Mouse (Mus musculus) embryonic facial prominence, embryonic 12.5 days (tissue): ENCODE data around the gene Fbrsl1. TPM values are rescaled to one million over a fixed set of nuclear protein-coding genes. Genes with fewer than 3 reads are reported as not detected.
A peak's percentile ranks its signal among the peaks of the same experiment; 100 is the strongest.

Experiments used
- ATAC-seq: fragments of 200-750 bp; cut with Nextera tagmentation; 2 replicates; pipeline ENCODE4 v1.8.0; 2017; ENCODE audit not compliant: insufficient number of reproducible peaks, insufficient read depth, low FRiP score, low TSS enrichment
- H3K27ac ChIP-seq: fragments of 300-500 bp; sonication (generic); 2 replicates; pipeline ENCODE4 v1.5.1; 2016; ENCODE audit warnings: mild to moderate bottlenecking
- H3K27me3 ChIP-seq: fragments of 300-500 bp; sonication (generic); 2 replicates; pipeline ENCODE4 v1.6.1; 2016; ENCODE audit warnings: mild to moderate bottlenecking, moderate library complexity
- H3K36me3 ChIP-seq: fragments of 300-500 bp; sonication (generic); 2 replicates; pipeline ENCODE4 v1.6.1; 2016; ENCODE audit warnings: mild to moderate bottlenecking
- H3K4me1 ChIP-seq: fragments of 300-500 bp; sonication (generic); 2 replicates; pipeline ENCODE4 v1.6.1; 2016
- H3K4me2 ChIP-seq: fragments of 300-500 bp; sonication (generic); replicated peaks from 2 replicates; pipeline ENCODE4 v1.6.1; 2016; ENCODE audit warnings: mild to moderate bottlenecking, moderate library complexity
- H3K4me3 ChIP-seq: fragments of 300-500 bp; sonication (generic); 2 replicates; pipeline ENCODE4 v1.5.1; 2016; ENCODE audit warnings: mild to moderate bottlenecking
- H3K9ac ChIP-seq: fragments of 300-500 bp; sonication (generic); 2 replicates; pipeline ENCODE4 v1.6.1; 2016; ENCODE audit warnings: mild to moderate bottlenecking, moderate library complexity
- H3K9me3 ChIP-seq: fragments of 300-500 bp; sonication (generic); 2 replicates; pipeline ENCODE4 v1.6.1; 2016; ENCODE audit warnings: mild to moderate bottlenecking, moderate library complexity
- WGBS: fragments of 180-500 bp; shearing (Covaris S2); methylation state at CpG from one replicate; pipeline ENCODE4 v1.1.7; 2016; 5-methylcytosine and 5-hydroxymethylcytosine counted together
- polyA plus RNA-seq: library from polyadenylated mRNA; unstranded; fragments of >200 nt; fragmentation: Nextera tagmentation; extraction: Ambion mirVana; gene quantifications from 2 replicates; pipeline ENCODE4 v1.2.1, GENCODE M21; 2016

Fbrsl1 gene
- polyA plus RNA-seq, 1 experiment from 2014 or later = 25.4 TPM

- H3K4me2 ChIP-seq = no peak overlapping the region
- no peak overlapping the region for H3K4me3 ChIP-seq
- no peak for ATAC-seq
- 83% methylated on average over 6 of the region's 6 CpGs for WGBS
- peaks cover 16% of the 10 kb centered on the region for H3K36me3 ChIP-seq
- no peaks in the 10 kb centered on the region for H3K27me3 ChIP-seq
- peaks cover 25% of the 10 kb centered on the region for H3K4me1 ChIP-seq
- 0 out of 2 replicates have a peak overlapping the region, but pooled peaks have one; percentile 11 for H3K9ac ChIP-seq
- no peaks in the 10 kb centered on the region for H3K9me3 ChIP-seq
- H3K27ac ChIP-seq = no peak overlapping the region
Measured at GRCm38 (mm10) chr5:110384491-110384890, 63.8 kb downstream of the Fbrsl1 start.

GRCm38 (mm10) chr5:110379823-110380222 lies 68.5 kb downstream of the Fbrsl1 start:
- Histone ChIP-seq H3K27ac (no peak overlapping the region), H3K4me3 (no peak overlapping the region), H3K9ac (no peak overlapping the region), H3K36me3 (peaks cover 62% of the 10 kb centered on the region), H3K9me3 (no peaks in the 10 kb centered on the region), H3K4me1 (peaks cover 5% of the 10 kb centered on the region), H3K27me3 (no peaks in the 10 kb centered on the region), H3K4me2 (no peak overlapping the region)
- no peak for ATAC-seq
- 88% methylated on average over 4 of the region's 4 CpGs for WGBS

- Histone ChIP-seq H3K36me3 (peaks cover 69% of the 10 kb centered on the region), H3K4me3 (no peak overlapping the region), H3K9ac (no peak overlapping the region), H3K9me3 (no peaks in the 10 kb centered on the region), H3K27me3 (no peaks in the 10 kb centered on the region), H3K4me2 (no peak overlapping the region), H3K4me1 (no peaks in the 10 kb centered on the region), H3K27ac (no peak overlapping the region)
- WGBS = 87% methylated on average over 15 of the region's 15 CpGs
- ATAC-seq = no peak
Measured at GRCm38 (mm10) chr5:110379086-110379485, 69.2 kb downstream of the Fbrsl1 start.

GRCm38 (mm10) chr5:110378181-110378583 lies 70.1 kb downstream of the Fbrsl1 start:
- H3K4me1 ChIP-seq = no peaks in the 10 kb centered on the region
- no peak overlapping the region for H3K27ac ChIP-seq
- H3K4me2 ChIP-seq = no peak overlapping the region
- no peak overlapping the region for H3K9ac ChIP-seq
- WGBS = 31% methylated on average over 20 of the region's 20 CpGs
- H3K36me3 ChIP-seq = peaks cover 78% of the 10 kb centered on the region
- no peak overlapping the region for H3K4me3 ChIP-seq
- no peaks in the 10 kb centered on the region for H3K27me3 ChIP-seq
- H3K9me3 ChIP-seq = no peaks in the 10 kb centered on the region
- no peak for ATAC-seq

- Histone ChIP-seq H3K9me3 (no peaks in the 10 kb centered on the region), H3K27ac (no peak overlapping the region), H3K36me3 (peaks cover 78% of the 10 kb centered on the region), H3K4me3 (no peak overlapping the region), H3K9ac (no peak overlapping the region), H3K4me2 (no peak overlapping the region), H3K27me3 (no peaks in the 10 kb centered on the region), H3K4me1 (no peaks in the 10 kb centered on the region)
- 58% methylated on average over 8 of the region's 8 CpGs for whole genome bisulfite sequencing
- no peak for ATAC-seq
Measured at GRCm38 (mm10) chr5:110376802-110377433, 71.4 kb downstream of the Fbrsl1 start.

GRCm38 (mm10) chr5:110363822-110364545 lies 84.3 kb downstream of the Fbrsl1 start:
- H3K4me1 ChIP-seq = peaks cover 8% of the 10 kb centered on the region
- H3K4me3 ChIP-seq = peak overlapping the region; percentile 39
- peak overlapping the region; percentile 44; the same call in 1 of the 2 replicates for H3K9ac ChIP-seq
- peaks cover 3% of the 10 kb centered on the region; the same call in 1 of the 2 replicates for H3K27me3 ChIP-seq
- 34% methylated on average over 11 of the region's 11 CpGs for WGBS
- peak overlapping the region; percentile 76 for H3K4me2 ChIP-seq
- H3K27ac ChIP-seq = 0 out of 2 replicates have a peak overlapping the region, but pooled peaks have one; percentile 23
- peaks cover 40% of the 10 kb centered on the region for H3K36me3 ChIP-seq
- ATAC-seq = peak; percentile 12; the same call in 1 of the 2 replicates
- no peaks in the 10 kb centered on the region for H3K9me3 ChIP-seq

- H3K9me3 ChIP-seq = no peaks in the 10 kb centered on the region
- 0 out of 2 replicates have a peak overlapping the region, but pooled peaks have one; percentile 23 for H3K27ac ChIP-seq
- H3K4me2 ChIP-seq = peak overlapping the region; percentile 76
- peaks cover 3% of the 10 kb centered on the region; the same call in 1 of the 2 replicates for H3K27me3 ChIP-seq
- peaks cover 35% of the 10 kb centered on the region for H3K36me3 ChIP-seq
- H3K4me1 ChIP-seq = peaks cover 8% of the 10 kb centered on the region
- H3K4me3 ChIP-seq = peak overlapping the region; percentile 39
- ATAC-seq = peak; percentile 54
- 2% methylated on average over 71 of the region's 72 CpGs for WGBS
- peak overlapping the region; percentile 44; the same call in 1 of the 2 replicates for H3K9ac ChIP-seq
Measured at GRCm38 (mm10) chr5:110363179-110363821, 85.0 kb downstream of the Fbrsl1 start.

- 1% methylated on average over 27 of the region's 28 CpGs for WGBS
- H3K27ac ChIP-seq = no peak overlapping the region
- H3K36me3 ChIP-seq = peaks cover 31% of the 10 kb centered on the region
- H3K27me3 ChIP-seq = peaks cover 3% of the 10 kb centered on the region; the same call in 1 of the 2 replicates
- H3K4me2 ChIP-seq = peak overlapping the region; percentile 76
- H3K4me3 ChIP-seq = peak overlapping the region; percentile 39
- peaks cover 10% of the 10 kb centered on the region for H3K4me1 ChIP-seq
- H3K9ac ChIP-seq = peak overlapping the region; percentile 44; the same call in 1 of the 2 replicates
- 0 out of 2 replicates have a peak, but pooled peaks have one; percentile 16 for ATAC-seq
- H3K9me3 ChIP-seq = no peaks in the 10 kb centered on the region
Measured at GRCm38 (mm10) chr5:110362813-110363178, 85.5 kb downstream of the Fbrsl1 start.

GRCm38 (mm10) chr5:110361465-110361864 lies 86.8 kb downstream of the Fbrsl1 start:
- Histone ChIP-seq H3K4me1 (peaks cover 11% of the 10 kb centered on the region), H3K27ac (no peak overlapping the region)
- WGBS = 87% methylated on average over 6 of the region's 6 CpGs

GRCm38 (mm10) chr5:110357531-110358179 lies 90.6 kb downstream of the Fbrsl1 start:
- 0 out of 2 replicates have a peak, but pooled peaks have one; percentile 24 for ATAC-seq
- WGBS = 35% methylated on average over 9 of the region's 9 CpGs

More at GRCm38 (mm10) chr5:110361465-110361864, 86.8 kb downstream of the Fbrsl1 start:
- no peaks in the 10 kb centered on the region for H3K9me3 ChIP-seq
- H3K4me2 ChIP-seq = no peak overlapping the region
- ATAC-seq = no peak
- H3K36me3 ChIP-seq = peaks cover 21% of the 10 kb centered on the region
- no peak overlapping the region for H3K9ac ChIP-seq
- H3K27me3 ChIP-seq = peaks cover 3% of the 10 kb centered on the region; the same call in 1 of the 2 replicates
- H3K4me3 ChIP-seq = no peak overlapping the region

GRCm38 (mm10) chr5:110354716-110355115 lies 93.6 kb downstream of the Fbrsl1 start:
- WGBS = 15% methylated on average over 7 of the region's 7 CpGs
- Histone ChIP-seq H3K4me2 (no peak overlapping the region), H3K27ac (no peak overlapping the region), H3K9me3 (no peaks in the 10 kb centered on the region), H3K4me1 (0 out of 2 replicates have a peak, but pooled peaks cover 3% of the 10 kb centered on the region), H3K27me3 (peaks cover 18% of the 10 kb centered on the region), H3K36me3 (no peaks in the 10 kb centered on the region), H3K9ac (no peak overlapping the region), H3K4me3 (no peak overlapping the region)
- ATAC-seq = no peak

More at GRCm38 (mm10) chr5:110357531-110358179, 90.6 kb downstream of the Fbrsl1 start:
- H3K36me3 ChIP-seq = peaks cover 10% of the 10 kb centered on the region; the same call in 1 of the 2 replicates
- H3K9me3 ChIP-seq = no peaks in the 10 kb centered on the region
- H3K4me2 ChIP-seq = no peak overlapping the region
- no peak overlapping the region for H3K9ac ChIP-seq
- H3K27ac ChIP-seq = no peak overlapping the region
- no peak overlapping the region for H3K4me3 ChIP-seq
- peaks cover 21% of the 10 kb centered on the region for H3K27me3 ChIP-seq
- H3K4me1 ChIP-seq = 0 out of 2 replicates have a peak, but pooled peaks cover 3% of the 10 kb centered on the region
